Mouse (Mus musculus) stomach, embryonic 16.5 days (tissue): Measurements from ENCODE around the gene Tmem251. TPM values are rescaled to one million over a fixed set of nuclear protein-coding genes. Genes with fewer than 3 reads are reported as not detected.

Source experiments
- ATAC-seq: fragments of 200-750 bp; cut with Nextera tagmentation; 2 replicates; pipeline ENCODE4 v1.8.0; 2017; ENCODE audit warnings: moderate number of reproducible peaks, moderate TSS enrichment; ENCODE audit not compliant: insufficient read depth, low FRiP score
- H3K27ac ChIP-seq: fragments of 300-500 bp; sonication (generic); 2 replicates; pipeline ENCODE4 v1.5.1; 2014; ENCODE audit warnings: low read length
- H3K27me3 ChIP-seq: fragments of 300-500 bp; sonication (generic); 2 replicates; pipeline ENCODE4 v1.6.1; 2014; ENCODE audit warnings: low read length, control low read depth, mixed read lengths; ENCODE audit not compliant: control insufficient read depth, insufficient read depth
- H3K36me3 ChIP-seq: fragments of 300-500 bp; sonication (generic); 2 replicates; pipeline ENCODE4 v1.6.1; 2014; ENCODE audit warnings: low read length; ENCODE audit not compliant: control insufficient read depth, insufficient read depth
- H3K4me1 ChIP-seq: fragments of 300-500 bp; sonication (generic); 2 replicates; pipeline ENCODE4 v1.6.1; 2014; ENCODE audit warnings: low read length, control low read depth, mixed read lengths; ENCODE audit not compliant: control insufficient read depth, insufficient read depth
- H3K4me2 ChIP-seq: fragments of 300-500 bp; sonication (generic); 2 replicates; pipeline ENCODE4 v1.6.1; 2014; ENCODE audit warnings: low read depth, low read length, mixed read lengths
- H3K4me3 ChIP-seq: fragments of 300-500 bp; sonication (generic); replicated peaks from 2 replicates; pipeline ENCODE4 v1.5.1; 2014; ENCODE audit warnings: mild to moderate bottlenecking, low read length
- H3K9ac ChIP-seq: fragments of 300-500 bp; sonication (generic); 2 replicates; pipeline ENCODE4 v1.6.1; 2014; ENCODE audit warnings: low read length
- H3K9me3 ChIP-seq: fragments of 300-500 bp; sonication (generic); replicated peaks from 2 replicates; pipeline ENCODE4 v1.6.1; 2016; ENCODE audit warnings: low read length, control low read depth; ENCODE audit not compliant: control insufficient read depth
- WGBS: fragments of 180-500 bp; shearing (Covaris S2); extraction: QIAGEN DNeasy Blood & Tissue Kit; methylation state at CpG from one replicate; pipeline ENCODE4 v1.1.7; 2014; 5-methylcytosine and 5-hydroxymethylcytosine counted together
- polyA plus RNA-seq: library from polyadenylated mRNA; unstranded; fragments of >200 nt; fragmentation: Nextera tagmentation; extraction: Ambion mirVana; gene quantifications from 2 replicates; pipeline ENCODE4 v1.2.1, GENCODE M21; 2015

Gene Tmem251
- polyA plus RNA-seq, 1 experiment from 2014 or later: 9.6 TPM

DNA sequence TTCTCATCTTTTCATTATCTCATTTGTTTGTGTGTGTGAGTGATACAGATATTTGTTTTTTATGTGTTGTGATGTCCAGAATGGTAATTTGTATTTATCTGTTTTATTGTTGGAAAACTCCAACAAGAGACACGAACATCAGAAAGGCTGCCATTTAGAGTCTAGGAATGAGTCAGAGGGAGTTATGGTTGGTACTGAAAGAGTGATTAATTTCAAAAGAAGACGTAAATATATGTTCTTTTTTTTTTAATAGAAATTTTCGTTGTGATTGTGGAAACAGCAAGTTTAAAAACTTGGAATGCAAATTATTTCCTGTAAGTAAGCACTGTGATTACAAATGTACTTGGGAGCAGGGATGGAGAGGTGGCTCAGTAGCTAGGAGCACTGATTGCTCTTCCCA is 18.1 kb downstream of the Tmem251 start:
- 82% methylated on average over 3 of the region's 3 CpGs for WGBS
- Histone ChIP-seq H3K4me1 (peaks cover 11% of the 10 kb centered on the region), H3K27ac (no peak overlapping the region), H3K4me3 (no peak overlapping the region), H3K9me3 (no peaks in the 10 kb centered on the region), H3K36me3 (peaks cover 13% of the 10 kb centered on the region; the same call in 1 of the 2 replicates), H3K27me3 (no peaks in the 10 kb centered on the region), H3K9ac (no peak overlapping the region), H3K4me2 (no peak overlapping the region)
- ATAC-seq: no peak

DNA sequence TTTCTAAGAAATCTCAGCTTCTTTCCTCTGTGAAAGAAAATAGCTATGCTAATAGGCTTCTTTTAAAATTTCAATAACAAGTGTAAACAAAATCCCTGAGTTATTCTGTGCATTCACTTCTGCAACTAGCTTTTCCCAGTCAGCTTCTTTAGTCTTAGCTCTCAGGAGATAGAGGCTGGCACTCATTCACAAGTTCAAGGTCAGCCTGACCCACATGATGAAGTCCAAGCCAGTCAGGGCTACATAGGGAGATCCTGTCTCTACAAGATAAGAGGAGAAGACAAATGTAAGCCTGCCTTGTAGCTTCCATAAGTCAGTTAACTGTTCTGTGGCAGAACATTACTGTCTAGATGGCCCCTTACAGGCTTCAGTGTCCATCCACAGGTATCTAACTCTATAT is 20.1 kb downstream of the Tmem251 start:
- H3K9ac ChIP-seq: no peak overlapping the region
- H3K4me3 ChIP-seq: no peak overlapping the region
- H3K4me1 ChIP-seq: peaks cover 8% of the 10 kb centered on the region
- ATAC-seq: no peak
- H3K36me3 ChIP-seq: peaks cover 22% of the 10 kb centered on the region; the same call in 1 of the 2 replicates
- H3K9me3 ChIP-seq: no peaks in the 10 kb centered on the region
- no peak overlapping the region for H3K27ac ChIP-seq
- H3K27me3 ChIP-seq: no peaks in the 10 kb centered on the region
- H3K4me2 ChIP-seq: no peak overlapping the region

DNA sequence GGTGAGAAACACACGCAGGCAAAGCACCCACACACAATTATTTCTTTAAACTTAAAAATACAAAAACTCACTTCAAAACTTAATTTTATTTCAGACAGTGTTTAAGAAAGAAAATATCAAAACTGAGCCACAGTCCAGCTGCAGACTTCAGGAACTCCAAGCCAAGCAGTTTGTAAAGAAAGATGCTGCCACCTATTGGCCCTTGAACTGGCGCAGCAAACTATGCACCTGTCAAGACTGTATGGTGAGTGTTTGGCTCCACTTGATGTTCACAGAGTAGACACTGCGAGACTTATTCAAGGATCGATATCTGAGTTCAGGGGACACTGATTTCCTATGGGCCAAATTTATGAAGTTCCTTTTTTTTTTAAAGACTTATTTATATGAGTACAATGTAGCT is 25.4 kb downstream of the Tmem251 start:
- Histone ChIP-seq H3K27me3 (no peaks in the 10 kb centered on the region), H3K4me1 (no peaks in the 10 kb centered on the region), H3K9ac (no peak overlapping the region), H3K4me3 (no peak overlapping the region), H3K36me3 (peaks cover 44% of the 10 kb centered on the region), H3K27ac (no peak overlapping the region), H3K9me3 (no peaks in the 10 kb centered on the region), H3K4me2 (no peak overlapping the region)
- no peak for ATAC-seq
- WGBS: 92% methylated on average over 4 of the region's 4 CpGs

DNA sequence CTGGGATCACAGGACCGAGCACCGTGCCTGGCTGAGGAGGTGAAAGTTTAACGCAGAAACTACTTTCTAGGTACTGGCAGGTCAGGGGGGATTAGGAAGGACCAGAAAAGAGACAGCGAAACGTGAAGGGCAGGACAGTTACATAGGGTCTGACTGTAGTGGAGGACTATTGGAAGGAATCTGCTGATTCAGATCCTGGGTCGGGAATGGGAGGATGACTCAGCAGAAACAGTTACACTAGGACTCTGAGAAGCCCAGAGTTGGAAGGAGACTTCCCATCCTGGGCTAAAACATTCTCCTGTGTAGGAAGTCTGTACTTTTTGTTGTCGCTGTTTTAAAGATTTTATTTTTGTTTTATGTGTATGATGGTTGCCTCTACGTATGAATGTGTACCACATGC is 28.0 kb downstream of the Tmem251 start:
- Histone ChIP-seq H3K4me1 (no peaks in the 10 kb centered on the region), H3K36me3 (peaks cover 38% of the 10 kb centered on the region), H3K9ac (no peak overlapping the region), H3K4me2 (no peak overlapping the region), H3K27ac (no peak overlapping the region), H3K9me3 (no peaks in the 10 kb centered on the region), H3K27me3 (no peaks in the 10 kb centered on the region), H3K4me3 (no peak overlapping the region)
- no peak for ATAC-seq
- 93% methylated on average over 8 of the region's 8 CpGs for WGBS

DNA sequence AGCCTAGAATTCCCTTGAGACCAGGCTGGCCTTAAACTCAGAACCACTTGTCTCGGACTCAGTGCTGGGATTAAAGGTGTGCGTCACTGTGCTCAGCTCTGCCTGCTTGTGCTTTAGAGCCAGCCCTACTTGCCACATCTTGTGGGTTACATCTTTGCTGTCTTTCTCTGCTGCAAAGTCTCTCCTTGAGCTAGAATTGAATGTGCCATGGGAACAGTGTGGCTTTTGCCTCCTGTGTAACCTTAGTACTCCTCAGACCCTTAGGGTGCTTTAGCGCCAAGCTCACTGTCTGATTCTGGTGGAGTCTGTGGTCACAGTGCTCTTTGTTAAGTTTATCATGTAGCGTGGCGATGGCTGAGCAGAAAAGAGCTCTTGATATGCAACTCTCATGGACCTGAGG is 29.1 kb downstream of the Tmem251 start:
- Histone ChIP-seq H3K36me3 (peaks cover 37% of the 10 kb centered on the region), H3K9ac (no peak overlapping the region), H3K4me1 (no peaks in the 10 kb centered on the region), H3K9me3 (no peaks in the 10 kb centered on the region), H3K27me3 (no peaks in the 10 kb centered on the region), H3K4me2 (no peak overlapping the region), H3K4me3 (no peak overlapping the region), H3K27ac (no peak overlapping the region)
- WGBS: 92% methylated on average over 5 of the region's 5 CpGs
- no peak for ATAC-seq

DNA sequence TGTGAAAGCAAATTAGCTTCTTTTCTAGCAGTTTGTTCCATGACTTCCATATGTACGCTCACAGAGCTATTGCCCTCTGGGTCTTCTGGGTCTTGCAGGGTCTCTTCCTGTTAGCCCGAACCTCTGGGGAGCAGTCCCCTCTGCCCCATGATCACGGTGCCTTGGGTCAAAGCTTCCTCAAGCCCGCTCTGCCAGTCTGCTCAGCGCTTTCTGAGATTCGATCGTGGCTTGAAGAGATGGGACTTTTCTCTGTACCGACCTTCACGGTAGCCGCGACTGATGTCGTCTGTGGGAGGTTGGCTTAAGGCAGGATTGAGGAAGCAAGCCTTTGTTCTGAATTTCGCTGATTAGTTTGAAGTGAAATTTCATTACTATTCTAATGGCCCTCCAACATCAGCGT is 32.5 kb downstream of the Tmem251 start:
- Histone ChIP-seq H3K9me3 (no peaks in the 10 kb centered on the region), H3K4me3 (no peak overlapping the region), H3K36me3 (peaks cover 21% of the 10 kb centered on the region), H3K27me3 (no peaks in the 10 kb centered on the region), H3K4me2 (no peak overlapping the region), H3K9ac (no peak overlapping the region), H3K27ac (no peak overlapping the region), H3K4me1 (no peaks in the 10 kb centered on the region)
- WGBS: 87% methylated on average over 14 of the region's 14 CpGs
- no peak for ATAC-seq

DNA sequence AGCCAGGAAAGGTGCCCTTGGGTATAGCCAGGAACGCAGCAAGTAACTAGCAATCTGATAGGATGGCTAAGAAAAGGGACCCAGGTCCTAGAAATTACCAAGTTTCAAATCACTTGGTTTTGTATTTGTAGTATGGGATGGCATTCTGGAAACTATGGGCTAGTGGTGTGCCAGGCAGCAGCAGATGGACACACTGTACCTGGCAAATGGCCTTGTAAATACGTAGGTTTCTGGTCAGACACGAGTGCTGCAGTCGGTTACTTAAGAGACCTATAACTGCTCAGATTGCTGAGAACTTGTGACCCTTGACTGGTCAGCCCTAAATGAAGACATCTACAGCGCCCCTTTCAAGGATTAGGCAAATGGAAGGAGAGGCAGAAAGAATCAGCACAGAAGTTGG is 34.6 kb downstream of the Tmem251 start:
- H3K4me2 ChIP-seq: no peak overlapping the region
- H3K36me3 ChIP-seq: peaks cover 11% of the 10 kb centered on the region
- 83% methylated on average over 5 of the region's 5 CpGs for WGBS
- no peak overlapping the region for H3K4me3 ChIP-seq
- H3K9ac ChIP-seq: no peak overlapping the region
- no peaks in the 10 kb centered on the region for H3K27me3 ChIP-seq
- H3K4me1 ChIP-seq: no peaks in the 10 kb centered on the region
- no peak for ATAC-seq
- no peak overlapping the region for H3K27ac ChIP-seq
- H3K9me3 ChIP-seq: no peaks in the 10 kb centered on the region

DNA sequence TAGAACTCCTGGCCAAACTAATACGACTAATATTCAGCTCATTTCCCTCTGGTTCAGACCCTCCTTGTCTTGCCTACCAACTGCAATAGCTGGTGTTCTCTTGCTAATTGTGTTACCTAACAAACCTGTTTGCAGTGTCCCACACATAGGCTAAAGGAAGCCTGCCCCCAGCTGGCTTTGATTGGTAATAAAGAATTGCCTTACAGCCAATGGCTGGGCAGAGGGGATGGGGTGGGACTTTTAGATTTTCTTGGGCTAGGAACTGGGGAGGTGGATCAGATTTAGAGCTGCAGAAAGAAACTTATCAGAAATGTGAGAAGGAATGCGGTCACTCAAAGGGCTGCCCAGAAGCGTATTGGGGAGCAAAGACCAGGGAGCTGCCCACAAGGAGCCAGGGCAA is 35.9 kb downstream of the Tmem251 start:
- Histone ChIP-seq H3K27ac (no peak overlapping the region), H3K27me3 (no peaks in the 10 kb centered on the region), H3K4me1 (no peaks in the 10 kb centered on the region), H3K9ac (no peak overlapping the region), H3K4me3 (no peak overlapping the region), H3K4me2 (no peak overlapping the region), H3K9me3 (no peaks in the 10 kb centered on the region), H3K36me3 (peaks cover 8% of the 10 kb centered on the region; the same call in 1 of the 2 replicates)
- ATAC-seq: peak; percentile 60; the same call in 1 of the 2 replicates
- WGBS: 37% methylated on average over 3 of the region's 3 CpGs

DNA sequence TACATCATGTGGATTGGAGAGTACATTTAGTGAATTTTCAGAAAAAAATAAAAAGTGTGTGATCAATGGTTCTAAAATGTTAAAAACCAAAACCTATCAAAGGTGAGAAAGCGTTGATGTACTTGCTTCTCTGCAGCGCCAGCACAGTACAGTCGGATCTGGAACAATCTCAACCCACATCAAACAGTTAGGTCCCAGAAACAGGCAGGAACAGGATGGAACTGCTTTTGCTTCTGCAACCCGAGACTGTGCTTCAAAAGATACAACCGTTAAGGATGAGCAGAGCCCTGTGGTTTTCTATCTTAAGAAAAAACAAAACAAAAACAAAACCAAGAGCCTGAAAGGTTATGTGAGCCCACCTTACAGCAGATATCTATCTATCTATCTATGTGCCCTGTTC is 39.3 kb downstream of the Tmem251 start:
- H3K36me3 ChIP-seq: peaks cover 16% of the 10 kb centered on the region
- no peak for ATAC-seq
- WGBS: 89% methylated on average over 5 of the region's 5 CpGs

More for the DNA sequence above, 39.3 kb downstream of the Tmem251 start:
- Histone ChIP-seq H3K9me3 (no peaks in the 10 kb centered on the region), H3K4me1 (no peaks in the 10 kb centered on the region), H3K4me3 (no peak overlapping the region), H3K4me2 (no peak overlapping the region), H3K27ac (no peak overlapping the region), H3K27me3 (no peaks in the 10 kb centered on the region), H3K9ac (no peak overlapping the region)
